ENCODE assay signal across 23 mouse cellular contexts in the genomic region with DNA sequence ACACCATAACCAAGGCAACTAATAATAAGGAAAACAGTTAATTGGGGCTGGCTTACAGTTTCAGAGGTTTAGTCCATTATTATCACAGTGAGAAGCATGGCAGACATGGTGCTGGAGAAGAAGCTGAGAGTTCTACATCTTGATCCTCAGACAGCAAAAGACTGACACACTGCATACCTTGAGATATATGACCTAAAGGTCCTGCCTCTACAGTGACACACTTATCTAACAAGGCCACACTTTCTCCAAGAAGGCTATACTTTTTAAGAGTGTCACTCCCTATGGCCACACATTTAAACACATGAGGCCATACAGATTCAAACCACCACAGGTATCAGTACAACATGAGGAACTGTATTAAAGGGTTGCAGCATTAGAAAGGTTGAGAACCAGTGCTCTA. TPM values are rescaled to one million over a fixed set of nuclear protein-coding genes. Genes with fewer than 3 reads are reported as not detected.
DNase-seq lines count a peak whose midpoint lies in the region; ATAC-seq and TF ChIP-seq lines count a peak whose summit lies in the region.
"Had no signal": no experiment of that assay in that cellular context is flagged by ENCODE, and none has a peak within 500 bp of the region (broad histone marks: within the 10 kb centered on the region; RNA-seq: fewer than 3 reads in every experiment).

No protein-coding gene starts in this region.

- no peak for TF ChIP-seq EP300 in liver, postnatal 0 days (IDR thresholded peaks at IDR 0.05; ENCODE audit: low read depth)
- peak; percentile 70 for TF ChIP-seq EP300 in liver, embryonic 14.5 days (IDR thresholded peaks at IDR 0.05; ENCODE audit: low read depth)

- no peak overlapping the region for H3K4me3 ChIP-seq in liver, embryonic 12.5 days
- no peak overlapping the region for H3K4me3 ChIP-seq in liver, postnatal 0 days (ENCODE audit: low read depth, low read length)
- H3K4me3 ChIP-seq in liver, embryonic 14.5 days (ENCODE audit: insufficient read depth in 1 of 2, low read depth in 2 of 2, low read length in 2 of 2) = no peak overlapping the region
- H3K4me3 ChIP-seq in intestine, embryonic 15.5 days (replicated peaks) = no peak overlapping the region
- H3K4me3 ChIP-seq: forebrain, embryonic 12.5 days; forebrain, embryonic 15.5 days; heart, adult 2 months; hindbrain, embryonic 12.5 days; hindbrain, embryonic 15.5 days had no signal

- 0 out of 2 replicates have a peak overlapping the region, but pooled peaks have one; percentile 20 for H3K27ac ChIP-seq in liver, embryonic 12.5 days
- no peak overlapping the region for H3K27ac ChIP-seq in liver, postnatal 0 days (ENCODE audit: low read depth)
- no peak overlapping the region for H3K27ac ChIP-seq in liver, embryonic 14.5 days
- no peak overlapping the region for H3K27ac ChIP-seq in intestine, embryonic 15.5 days
- H3K27ac ChIP-seq: forebrain, embryonic 12.5 days; forebrain, embryonic 15.5 days; heart, adult 2 months; hindbrain, embryonic 12.5 days; hindbrain, embryonic 15.5 days had no signal

- peak; percentile 98 for ATAC-seq in liver, embryonic 12.5 days
- no peak; the same call in 1 of the 2 replicates for ATAC-seq in liver, postnatal 0 days
- peak; percentile 92 for ATAC-seq in liver, embryonic 14.5 days (ENCODE audit: insufficient read depth)
- ATAC-seq in megakaryocyte-erythroid progenitor cell, adult 5-6 weeks (replicated peaks; ENCODE audit: low FRiP score, low TSS enrichment, poor library complexity, severe bottlenecking) = peak; percentile 59
- no peak for ATAC-seq in intestine, embryonic 15.5 days
- ATAC-seq: forebrain, embryonic 15.5 days; Patski had no signal

- no peak overlapping the region for H3K4me2 ChIP-seq in liver, embryonic 12.5 days
- no peak overlapping the region for H3K4me2 ChIP-seq in liver, postnatal 0 days (ENCODE audit: low read depth, low read length)
- no peak overlapping the region for H3K4me2 ChIP-seq in liver, embryonic 14.5 days (ENCODE audit: low read depth)
- no peak overlapping the region for H3K4me2 ChIP-seq in intestine, embryonic 15.5 days (replicated peaks)
- H3K4me2 ChIP-seq: forebrain, embryonic 12.5 days; forebrain, embryonic 15.5 days; heart, embryonic 11.5 days; hindbrain, embryonic 12.5 days; hindbrain, embryonic 15.5 days had no signal

- DNase-seq in liver, postnatal 0 days = no peak
- peak in 1 of 3 experiments; percentile 44 for DNase-seq in liver, embryonic 14.5 days (ENCODE audit: low read depth in 3 of 3, low spot score in 3 of 3)
- DNase-seq in gastrocnemius, adult 18-20 months (ENCODE audit: low spot score) = no peak
- DNase-seq: adrenal gland, postnatal 10 days; adrenal gland, postnatal 36 days; B cell, adult 2 months; cerebellum, adult 18-20 months; cerebellum, adult 9-10 months; cerebellum, postnatal 14 days; gastrocnemius, postnatal 10 days; gastrocnemius, postnatal 36 days; heart, adult 2 months had no signal

- no peaks in the 10 kb centered on the region for H3K36me3 ChIP-seq in liver, embryonic 12.5 days
- no peaks in the 10 kb centered on the region for H3K36me3 ChIP-seq in liver, postnatal 0 days (replicated peaks; ENCODE audit: insufficient read depth, low read length)
- no peaks in the 10 kb centered on the region for H3K36me3 ChIP-seq in liver, embryonic 14.5 days (replicated peaks; ENCODE audit: control insufficient read depth, insufficient read depth, low read depth)
- no peaks in the 10 kb centered on the region for H3K36me3 ChIP-seq in intestine, embryonic 15.5 days
- H3K36me3 ChIP-seq: forebrain, embryonic 12.5 days; forebrain, embryonic 15.5 days; G1E; hindbrain, embryonic 12.5 days; hindbrain, embryonic 15.5 days had no signal

- no peaks in the 10 kb centered on the region for H3K27me3 ChIP-seq in liver, embryonic 12.5 days (replicated peaks)
- H3K27me3 ChIP-seq in liver, postnatal 0 days (ENCODE audit: insufficient read depth, low read length) = no peaks in the 10 kb centered on the region
- H3K27me3 ChIP-seq in liver, embryonic 14.5 days (ENCODE audit: control insufficient read depth, insufficient read depth, low read length) = no peaks in the 10 kb centered on the region
- H3K27me3 ChIP-seq in intestine, embryonic 15.5 days (replicated peaks) = no peaks in the 10 kb centered on the region
- H3K27me3 ChIP-seq: CH12.LX; forebrain, embryonic 12.5 days; forebrain, embryonic 15.5 days; hindbrain, embryonic 12.5 days; hindbrain, embryonic 15.5 days; Patski had no signal

- H3K9ac ChIP-seq in liver, embryonic 12.5 days = no peak overlapping the region
- H3K9ac ChIP-seq in liver, postnatal 0 days (replicated peaks) = no peak overlapping the region
- H3K9ac ChIP-seq in liver, embryonic 14.5 days (replicated peaks) = no peak overlapping the region
- H3K9ac ChIP-seq in intestine, embryonic 15.5 days = no peak overlapping the region
- H3K9ac ChIP-seq: forebrain, embryonic 12.5 days; forebrain, embryonic 15.5 days; hindbrain, embryonic 12.5 days; hindbrain, embryonic 15.5 days had no signal

- no peaks in the 10 kb centered on the region for H3K9me3 ChIP-seq in liver, embryonic 12.5 days (replicated peaks)
- no peaks in the 10 kb centered on the region for H3K9me3 ChIP-seq in liver, postnatal 0 days (ENCODE audit: low read length)
- no peaks in the 10 kb centered on the region for H3K9me3 ChIP-seq in liver, embryonic 14.5 days (ENCODE audit: control insufficient read depth, low read length)
- no peaks in the 10 kb centered on the region for H3K9me3 ChIP-seq in intestine, embryonic 15.5 days
- H3K9me3 ChIP-seq: forebrain, embryonic 12.5 days; forebrain, embryonic 15.5 days; G1E; hindbrain, embryonic 12.5 days; hindbrain, embryonic 15.5 days had no signal

- peaks cover 26% of the 10 kb centered on the region for H3K4me1 ChIP-seq in liver, embryonic 12.5 days
- no peaks in the 10 kb centered on the region for H3K4me1 ChIP-seq in liver, postnatal 0 days (ENCODE audit: insufficient read depth)
- H3K4me1 ChIP-seq in liver, embryonic 14.5 days (replicated peaks; ENCODE audit: control insufficient read depth in 2 of 2, insufficient read depth in 2 of 2, low read length in 1 of 2) = peaks cover 6 to 8% of the 10 kb centered on the region in 2 experiments; a peak in 3 of 4 replicates
- no peaks in the 10 kb centered on the region for H3K4me1 ChIP-seq in intestine, embryonic 15.5 days (replicated peaks)
- H3K4me1 ChIP-seq: forebrain, embryonic 12.5 days; forebrain, embryonic 15.5 days; hindbrain, embryonic 12.5 days; hindbrain, embryonic 15.5 days had no signal

- TF ChIP-seq CTCF in liver, postnatal 0 days (IDR thresholded peaks at IDR 0.05; ENCODE audit: low read depth) = no peak
- TF ChIP-seq CTCF in liver, embryonic 14.5 days (IDR thresholded peaks at IDR 0.05; ENCODE audit: low read depth) = no peak

RNA-seq across cellular contexts. Expression of a gene that starts 13.5 kb away (rescaled TPM):
- polyA plus RNA-seq in liver, embryonic 12.5 days (2016; fragmentation: Nextera tagmentation; extraction: Ambion mirVana) = 59.6 and 66.2 TPM in 2 replicates
- 12.1 and 13.7 TPM in 2 replicates for polyA plus RNA-seq in liver, postnatal 0 days (2015; fragmentation: Nextera tagmentation; extraction: Ambion mirVana)
- polyA plus RNA-seq in liver, embryonic 14.5 days (2012; rRNA removed) = 20.2 and 30.5 TPM in 2 replicates
- polyA plus RNA-seq in liver, embryonic 14.5 days (2014; fragmentation: Nextera tagmentation; extraction: Ambion mirVana) = 41.2 and 44.0 TPM in 2 replicates
- total RNA-seq in megakaryocyte-erythroid progenitor cell, adult 5-6 weeks (2014; fragmentation: Nextera tagmentation) = 40.4 and 65.7 TPM in 2 replicates
- 61.8 and 63.9 TPM in 2 replicates for total RNA-seq in megakaryocyte-erythroid progenitor cell, adult 5-6 weeks (2017)
- polyA plus RNA-seq in intestine, embryonic 15.5 days (2015; fragmentation: Nextera tagmentation; extraction: Ambion mirVana) = 5.7 and 6.3 TPM in 2 replicates
- total RNA-seq in gastrocnemius, adult 18-20 months (2021) = 10 to 100 TPM; 43.5 to 57.4 TPM

Comparison
In these comparisons a context has a peak if more than half of its experiments do, and no peak if none do; other contexts are left out.
1. ATAC-seq: peak in liver, embryonic 12.5 days (single experiment), liver, embryonic 14.5 days (single experiment) and megakaryocyte-erythroid progenitor cell, adult 5-6 weeks (single experiment); none in liver, postnatal 0 days (single experiment) and intestine, embryonic 15.5 days (single experiment).